Mouse (Mus musculus) brain, embryonic 18.5 days (tissue): Measurements from ENCODE around the gene A130010J15Rik.

Experiments used
- DNase-seq: peaks from one replicate; pipeline ENCODE4 v3.0.0-alpha.2; 2012; ENCODE audit warnings: low read depth, low spot score

The A130010J15Rik gene

GRCm38 (mm10) chr1:193167746-193168145 is at the start of gene A130010J15Rik:
A130010J15Rik (plus strand) TSS chr1:193168046.
- no peak for DNase-seq

GRCm38 (mm10) chr1:193122793-193123192 is 45.1 kb upstream of the A130010J15Rik start:
- DNase-seq, result no peak

- no peak for DNase-seq
Observed at GRCm38 (mm10) chr1:193123290-193123689, 44.6 kb upstream of the A130010J15Rik start.

GRCm38 (mm10) chr1:193125835-193126234 is 42.0 kb upstream of the A130010J15Rik start:
- no peak for DNase-seq

- no peak for DNase-seq
Observed at GRCm38 (mm10) chr1:193128055-193128454, 39.8 kb upstream of the A130010J15Rik start.

GRCm38 (mm10) chr1:193129321-193129720 is 38.5 kb upstream of the A130010J15Rik start:
- DNase-seq, result no peak

GRCm38 (mm10) chr1:193129786-193130455 is 37.9 kb upstream of the A130010J15Rik start, which contains the start of gene Diexf:
Diexf (minus strand) TSS chr1:193130272.
- DNase-seq, result peak; percentile 96

- no peak for DNase-seq
Observed at GRCm38 (mm10) chr1:193130456-193130825, 37.4 kb upstream of the A130010J15Rik start.

- no peak for DNase-seq
Observed at GRCm38 (mm10) chr1:193130839-193131238, 37.0 kb upstream of the A130010J15Rik start.

GRCm38 (mm10) chr1:193131311-193131948 is 36.4 kb upstream of the A130010J15Rik start:
- DNase-seq, result no peak

- no peak for DNase-seq
Observed at GRCm38 (mm10) chr1:193132385-193132784, 35.5 kb upstream of the A130010J15Rik start.

- DNase-seq, result no peak
Observed at GRCm38 (mm10) chr1:193133726-193134125, 34.1 kb upstream of the A130010J15Rik start.

- no peak for DNase-seq
Observed at GRCm38 (mm10) chr1:193138087-193138486, 29.8 kb upstream of the A130010J15Rik start.

- no peak for DNase-seq
Observed at GRCm38 (mm10) chr1:193138669-193139068, 29.2 kb upstream of the A130010J15Rik start.

GRCm38 (mm10) chr1:193141118-193141517 is 26.7 kb upstream of the A130010J15Rik start:
- DNase-seq, result no peak

GRCm38 (mm10) chr1:193142517-193143062 is 25.3 kb upstream of the A130010J15Rik start:
- DNase-seq, result no peak

GRCm38 (mm10) chr1:193144516-193144915 is 23.3 kb upstream of the A130010J15Rik start:
- no peak for DNase-seq

GRCm38 (mm10) chr1:193145101-193145500 is 22.7 kb upstream of the A130010J15Rik start:
- no peak for DNase-seq

GRCm38 (mm10) chr1:193146416-193146815 is 21.4 kb upstream of the A130010J15Rik start:
- no peak for DNase-seq

GRCm38 (mm10) chr1:193149231-193149630 is 18.6 kb upstream of the A130010J15Rik start:
- DNase-seq, result no peak

- DNase-seq, result no peak
Observed at GRCm38 (mm10) chr1:193151134-193151533, 16.7 kb upstream of the A130010J15Rik start.

- no peak for DNase-seq
Observed at GRCm38 (mm10) chr1:193152872-193153271, 15.0 kb upstream of the A130010J15Rik start, which contains the start of gene Irf6. Irf6 (plus strand) TSS chr1:193153111.

- no peak for DNase-seq
Observed at GRCm38 (mm10) chr1:193153561-193153960, 14.3 kb upstream of the A130010J15Rik start.
